Mouse (Mus musculus) limb, embryonic 14.5 days (tissue): ENCODE results near the gene Prss44. TPM values are rescaled to one million over a fixed set of nuclear protein-coding genes. Genes with fewer than 3 reads are reported as not detected.
A peak's percentile ranks its signal among the peaks of the same experiment; 100 is the strongest.

Source experiments
- ATAC-seq: fragments of 200-750 bp; cut with Nextera tagmentation; 2 replicates; pipeline ENCODE4 v1.8.0; 2017; ENCODE audit warnings: low read depth, moderate number of reproducible peaks, moderate TSS enrichment; ENCODE audit not compliant: low FRiP score
- DNase-seq: peaks from one replicate; pipeline ENCODE4 v3.0.0-alpha.2; 2015; ENCODE audit warnings: low spot score
- H3K27ac ChIP-seq: fragments of 300-500 bp; sonication (generic); replicated peaks from 2 replicates; pipeline ENCODE4 v1.5.1; 2014; ENCODE audit warnings: low read depth, mild to moderate bottlenecking, low read length, moderate library complexity, mixed read lengths
- H3K27me3 ChIP-seq: fragments of 300-500 bp; sonication (generic); 2 replicates; pipeline ENCODE4 v1.6.1; 2014; ENCODE audit warnings: low read length, mixed read lengths; ENCODE audit not compliant: control insufficient read depth, insufficient read depth
- H3K36me3 ChIP-seq: fragments of 300-500 bp; sonication (generic); 2 replicates; pipeline ENCODE4 v1.6.1; 2014; ENCODE audit warnings: mild to moderate bottlenecking, low read length, moderate library complexity, mixed read lengths; ENCODE audit not compliant: control insufficient read depth, insufficient read depth
- H3K4me1 ChIP-seq: fragments of 300-500 bp; sonication (generic); 2 replicates; pipeline ENCODE4 v1.6.1; 2014; ENCODE audit warnings: antibody characterized with exemption, low read length, mixed read lengths; ENCODE audit not compliant: control insufficient read depth, insufficient read depth
- H3K4me2 ChIP-seq: fragments of 300-500 bp; sonication (generic); replicated peaks from 2 replicates; pipeline ENCODE4 v1.6.1; 2014; ENCODE audit warnings: low read depth, mild to moderate bottlenecking, low read length, moderate library complexity; ENCODE audit not compliant: severe bottlenecking
- H3K4me3 ChIP-seq: fragments of 300-500 bp; sonication (generic); replicated peaks from 2 replicates; pipeline ENCODE4 v1.5.1; 2014; ENCODE audit warnings: low read length
- H3K9ac ChIP-seq: fragments of 300-500 bp; sonication (generic); 2 replicates; pipeline ENCODE4 v1.6.1; 2014; ENCODE audit warnings: mild to moderate bottlenecking, low read depth, low read length, moderate library complexity; ENCODE audit not compliant: severe bottlenecking
- H3K9me3 ChIP-seq: fragments of 300-500 bp; sonication (generic); 2 replicates; pipeline ENCODE4 v1.6.1; 2016; ENCODE audit warnings: low read length; ENCODE audit not compliant: control insufficient read depth
- POLR2A ChIP-seq: fragments of 200-500 bp; IDR thresholded peaks from 2 replicates; pipeline ENCODE4 v1.8.0; 2012; ENCODE audit warnings: inconsistent platforms, mild to moderate bottlenecking, moderate library complexity, borderline replicate concordance; ENCODE audit not compliant: insufficient read depth, insufficient read length; ENCODE audit errors: extremely low read depth
- WGBS: fragments of 180-500 bp; shearing (Covaris S2); extraction: QIAGEN DNeasy Blood & Tissue Kit; methylation state at CpG from one replicate; pipeline ENCODE4 v1.1.7; 2014; 5-methylcytosine and 5-hydroxymethylcytosine counted together
- polyA plus RNA-seq, 2 experiments: library from polyadenylated mRNA; depleted of rRNA in 1 of 2; stranded (reverse) in 1 of 2; unstranded in 1 of 2; fragments of >200 nt; fragmentation: Nextera tagmentation in 1 of 2; extraction: Ambion mirVana in 1 of 2; gene quantifications; 2 replicates each; pipeline versions ENCODE4 v1.2.1 to v1.2.3; 2012 to 2014

The Prss44 gene
- polyA plus RNA-seq, 2 experiments, result not detected

DNA sequence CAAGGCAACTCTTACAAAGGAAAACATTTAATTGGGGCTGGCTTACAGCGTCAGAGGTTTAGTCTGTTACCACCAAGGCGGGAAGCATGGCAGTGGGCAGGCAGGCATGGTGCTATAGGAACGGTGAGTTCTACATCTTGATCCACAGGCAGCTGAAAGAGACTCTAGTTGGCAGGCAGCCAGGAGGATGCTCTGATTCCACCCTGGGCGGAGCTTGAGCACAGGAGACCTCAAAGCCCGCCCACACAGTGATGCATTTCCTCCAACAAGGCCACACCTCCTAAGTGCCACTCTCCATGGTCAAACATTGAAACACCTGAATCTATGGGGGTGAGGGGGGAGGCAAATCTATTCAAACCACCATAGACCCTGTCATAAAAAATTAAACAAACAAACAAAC, 19.2 kb downstream of the Prss44 start:
- peak; percentile 13 for DNase-seq
- Histone ChIP-seq H3K4me3 (no peak overlapping the region), H3K36me3 (no peaks in the 10 kb centered on the region), H3K9me3 (no peaks in the 10 kb centered on the region), H3K27ac (no peak overlapping the region), H3K9ac (no peak overlapping the region), H3K4me2 (no peak overlapping the region), H3K27me3 (no peaks in the 10 kb centered on the region), H3K4me1 (no peaks in the 10 kb centered on the region)
- no peak for ATAC-seq
- no peak for TF ChIP-seq POLR2A
- WGBS, result 78% methylated on average over 5 of the region's 5 CpGs

DNA sequence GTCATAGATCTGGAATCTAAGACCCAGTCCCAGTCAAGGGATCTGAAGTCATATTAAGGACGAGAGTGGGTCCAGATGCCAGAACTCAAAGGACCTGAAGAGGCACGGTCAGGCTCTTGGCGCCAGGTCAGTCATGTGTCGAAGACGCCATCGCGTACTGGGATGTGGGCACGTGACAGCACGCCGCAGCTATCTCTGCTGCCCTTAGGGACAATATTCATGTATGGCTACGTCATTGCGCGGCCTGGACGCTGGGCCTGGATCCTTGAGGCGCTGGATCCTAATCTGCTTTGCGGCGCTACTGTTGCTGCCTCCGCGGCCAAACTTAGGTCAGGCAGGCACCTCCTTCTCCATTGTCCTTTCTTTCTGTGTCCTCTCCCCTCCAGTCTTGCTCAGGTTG, 20.6 kb downstream of the Prss44 start, which contains the start of gene Prss45:
Gene Prss45, plus strand, starts transcription at position 178 of the 400 bp plus-strand sequence.
- DNase-seq (no peak), ATAC-seq (no peak)
- no peak within 1 kb of the TSS for H3K27ac ChIP-seq
- no peak within 1 kb of the TSS for H3K4me2 ChIP-seq
- WGBS, result 79% methylated on average over 19 of the region's 19 CpGs
- no peaks in the 10 kb centered on the region for H3K4me1 ChIP-seq
- H3K9me3 ChIP-seq, result no peaks in the 10 kb centered on the region
- H3K27me3 ChIP-seq, result no peaks in the 10 kb centered on the region
- TF ChIP-seq POLR2A, result no peak
- no peaks in the 10 kb centered on the region for H3K36me3 ChIP-seq
- H3K9ac ChIP-seq, result no peak within 1 kb of the TSS
- no peak within 1 kb of the TSS for H3K4me3 ChIP-seq

DNA sequence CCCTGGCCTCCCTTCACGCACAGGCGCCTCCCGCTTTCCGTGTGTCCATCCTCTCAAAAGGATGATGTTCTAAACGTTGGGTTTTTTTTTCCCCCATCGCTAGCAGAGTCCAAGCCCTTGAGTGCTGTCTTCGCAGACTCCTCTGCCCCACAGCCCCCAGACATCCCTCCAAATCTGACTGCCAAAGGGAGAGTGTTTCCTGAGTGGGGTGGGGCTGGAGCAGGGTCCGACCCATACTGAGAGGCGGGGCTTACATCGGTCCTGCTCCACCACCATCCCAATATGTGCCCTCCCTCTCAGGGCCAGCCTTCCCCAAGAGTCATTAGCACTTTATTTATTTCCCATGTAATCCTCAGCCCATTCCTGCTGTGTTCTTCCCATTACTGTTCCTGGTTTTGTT, 21.2 kb downstream of the Prss44 start:
- Histone ChIP-seq H3K9ac (no peak overlapping the region), H3K9me3 (no peaks in the 10 kb centered on the region), H3K4me3 (no peak overlapping the region), H3K4me2 (no peak overlapping the region), H3K27me3 (no peaks in the 10 kb centered on the region), H3K36me3 (no peaks in the 10 kb centered on the region), H3K27ac (no peak overlapping the region), H3K4me1 (no peaks in the 10 kb centered on the region)
- ATAC-seq (no peak), DNase-seq (no peak)
- TF ChIP-seq POLR2A, result no peak
- WGBS, result 38% methylated on average over 10 of the region's 10 CpGs

DNA sequence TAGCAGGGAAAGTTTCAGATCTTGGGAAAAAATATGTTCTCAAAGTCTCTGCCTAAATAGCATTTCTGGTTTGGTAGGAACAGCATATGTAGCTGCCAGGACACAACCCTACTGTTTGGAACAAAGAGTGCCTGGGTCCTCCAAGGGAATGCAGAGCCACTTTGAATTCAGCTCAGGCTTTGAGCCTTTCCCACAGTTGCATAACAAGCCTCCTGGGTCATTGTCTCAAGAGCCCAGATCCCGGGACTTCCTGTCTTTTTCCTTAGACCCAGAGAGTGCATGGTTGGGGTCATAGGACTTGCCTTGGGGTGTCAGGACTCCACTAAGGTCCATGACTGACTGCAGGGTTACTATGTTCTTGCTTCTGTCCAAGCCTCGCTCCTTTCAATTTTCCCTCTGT, 22.3 kb downstream of the Prss44 start:
- no peaks in the 10 kb centered on the region for H3K36me3 ChIP-seq
- 49% methylated on average over 2 of the region's 2 CpGs for WGBS

DNA sequence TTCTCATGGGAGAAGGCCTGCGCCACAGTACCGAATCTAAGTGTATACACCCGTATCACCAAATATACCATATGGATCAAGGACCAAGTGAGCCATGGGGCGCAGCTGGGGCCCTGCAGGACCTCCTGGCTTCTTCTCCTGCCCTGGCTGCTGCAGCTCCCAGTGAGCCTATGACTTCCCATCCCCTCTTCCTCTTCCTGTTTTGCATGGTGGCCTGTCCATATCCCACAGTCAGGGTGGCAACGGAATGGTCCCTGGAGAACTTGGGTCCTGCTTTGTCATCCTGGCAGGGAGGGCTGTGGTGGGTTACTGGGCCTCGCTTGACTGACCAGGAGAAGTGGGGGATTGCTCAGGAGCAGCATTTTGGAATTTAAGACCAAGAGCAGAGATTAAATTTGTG, 27.1 kb downstream of the Prss44 start:
- WGBS, result 89% methylated on average over 6 of the region's 6 CpGs
- no peak overlapping the region for H3K4me3 ChIP-seq
- no peak overlapping the region for H3K4me2 ChIP-seq
- no peaks in the 10 kb centered on the region for H3K9me3 ChIP-seq
- H3K4me1 ChIP-seq, result no peaks in the 10 kb centered on the region
- H3K27me3 ChIP-seq, result no peaks in the 10 kb centered on the region
- H3K36me3 ChIP-seq, result no peaks in the 10 kb centered on the region
- no peak overlapping the region for H3K27ac ChIP-seq
- no peak for TF ChIP-seq POLR2A
- no peak for ATAC-seq
- no peak overlapping the region for H3K9ac ChIP-seq
- DNase-seq, result no peak

More for the DNA sequence above, 22.3 kb downstream of the Prss44 start:
- no peak for ATAC-seq
- H3K4me3 ChIP-seq, result no peak overlapping the region
- no peaks in the 10 kb centered on the region for H3K27me3 ChIP-seq
- no peaks in the 10 kb centered on the region for H3K4me1 ChIP-seq
- no peaks in the 10 kb centered on the region for H3K9me3 ChIP-seq
- H3K4me2 ChIP-seq, result no peak overlapping the region
- TF ChIP-seq POLR2A, result no peak
- no peak overlapping the region for H3K9ac ChIP-seq
- DNase-seq, result no peak
- no peak overlapping the region for H3K27ac ChIP-seq

DNA sequence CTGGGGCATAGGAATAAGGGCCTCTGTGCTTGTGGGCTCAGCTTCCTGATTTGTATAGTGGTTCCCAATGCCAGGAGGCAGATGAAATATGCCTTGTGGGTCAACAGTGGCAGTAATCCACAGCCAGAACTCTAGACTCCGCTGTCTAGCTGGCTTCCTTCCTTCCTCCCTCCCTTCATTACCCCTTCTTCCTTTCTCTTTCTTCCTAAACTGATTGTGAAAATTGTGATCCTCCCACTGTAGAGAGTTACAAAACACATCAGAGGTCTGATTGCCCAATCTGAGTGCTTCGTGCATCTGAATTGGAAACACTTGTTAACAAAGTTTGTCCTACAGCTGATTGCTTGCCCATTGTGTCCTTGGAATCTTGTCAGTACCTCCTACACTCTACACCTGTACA, 27.6 kb downstream of the Prss44 start:
- no peak overlapping the region for H3K4me2 ChIP-seq
- no peaks in the 10 kb centered on the region for H3K4me1 ChIP-seq
- H3K9ac ChIP-seq, result no peak overlapping the region
- DNase-seq (no peak), ATAC-seq (no peak)
- no peak overlapping the region for H3K27ac ChIP-seq
- 72% methylated on average over 2 of the region's 2 CpGs for WGBS
- H3K4me3 ChIP-seq, result no peak overlapping the region
- H3K27me3 ChIP-seq, result no peaks in the 10 kb centered on the region
- H3K36me3 ChIP-seq, result no peaks in the 10 kb centered on the region
- TF ChIP-seq POLR2A, result no peak
- no peaks in the 10 kb centered on the region for H3K9me3 ChIP-seq
